Mouse (Mus musculus) ES-E14 (cell line): ENCODE measurements around the gene Hdac7.

Source experiments
- MAFK ChIP-seq: IDR thresholded peaks from 2 replicates; pipeline ENCODE4 v1.6.1; 2014; ENCODE audit warnings: mild to moderate bottlenecking, low read depth, low read length, inconsistent platforms; ENCODE audit not compliant: insufficient read depth
- ZNF384 ChIP-seq: IDR thresholded peaks from 2 replicates; pipeline ENCODE4 v1.6.1; 2012; ENCODE audit warnings: low read depth, low read length, inconsistent platforms

GRCm38 (mm10) chr15:97749841-97750240, 94.5 kb downstream of the Hdac7 start:
- TF ChIP-seq MAFK = no peak
- no peak for TF ChIP-seq ZNF384
